Mouse (Mus musculus): ENCODE measurements at regions not wholly inside any gene's neighbourhood (a gene's known extent, or its start where the extent isn't known, plus 50 kb on each side); places are given as distances from the start of the nearest gene placed in this dataset.
"Not testable (repeated sequence)": the region's sequence is repeated elsewhere in the genome, so short reads cannot be mapped to it uniquely, and the experiment has no call there.

DNA sequence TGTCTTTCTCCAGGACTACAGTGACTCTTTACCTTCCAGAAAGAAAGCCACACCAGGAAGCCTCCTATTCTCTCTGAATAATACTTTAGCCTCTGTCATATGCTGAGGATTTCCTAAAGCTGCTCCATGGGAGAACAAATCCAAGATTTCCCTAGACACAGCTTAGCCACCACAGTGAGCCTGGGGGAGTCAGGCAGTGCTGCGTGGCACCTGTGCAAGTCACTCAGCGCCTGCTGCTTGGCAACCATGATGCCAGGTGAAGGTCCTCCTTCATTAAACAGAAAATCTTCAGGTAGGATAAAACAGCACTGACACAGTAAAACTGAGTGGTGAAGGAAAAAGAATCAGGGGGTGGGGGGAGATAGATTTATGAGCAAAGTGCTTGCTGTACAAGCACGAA, 109.9 kb upstream of the Gadl1 start:
- ATAC-seq (replicated peaks; ENCODE audit: insufficient number of reproducible peaks, low FRiP score, low TSS enrichment, poor library complexity, severe bottlenecking): no peak

DNA sequence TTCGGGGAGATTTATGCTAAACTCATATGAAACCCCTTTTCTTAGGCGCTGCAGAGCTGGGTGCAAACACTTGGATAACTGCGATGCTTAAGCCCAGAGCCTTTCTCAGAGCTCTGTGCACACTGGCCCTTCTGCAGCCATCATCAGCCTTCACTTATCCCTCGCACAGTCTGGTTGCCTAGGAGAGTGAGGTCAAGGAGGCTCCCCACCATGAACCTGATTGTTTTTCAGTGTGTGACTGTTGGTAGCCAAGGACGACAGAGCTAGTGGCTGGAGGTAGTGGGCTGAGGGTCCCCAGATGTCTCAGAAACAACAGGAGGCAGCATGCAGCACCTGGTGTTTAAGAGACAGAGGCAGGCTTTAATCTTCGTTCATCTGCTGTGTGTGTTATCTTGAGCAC, 108.6 kb upstream of the Gadl1 start:
- no peak for ATAC-seq (replicated peaks; ENCODE audit: insufficient number of reproducible peaks, low FRiP score, low TSS enrichment, poor library complexity, severe bottlenecking)

DNA sequence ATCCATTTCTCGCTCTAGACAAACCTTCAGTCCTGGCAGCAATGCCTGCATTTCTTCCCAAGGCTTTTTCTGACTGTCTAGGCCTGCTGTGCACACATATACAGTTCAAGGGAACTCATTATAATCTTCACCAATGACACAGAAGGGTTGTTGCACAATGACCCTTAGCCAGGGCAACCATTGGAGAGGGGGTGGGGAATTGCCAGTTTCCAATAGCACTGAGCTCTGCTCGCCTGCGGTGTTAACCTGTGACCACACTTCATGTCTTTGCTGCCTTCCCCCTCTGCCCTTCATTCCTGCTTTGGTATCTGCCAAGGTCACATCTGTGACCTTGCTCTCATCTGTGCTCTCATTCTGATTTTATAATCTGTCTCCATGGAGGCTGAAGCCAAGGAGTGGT, 106.2 kb upstream of the Gadl1 start:
- ATAC-seq (replicated peaks; ENCODE audit: insufficient number of reproducible peaks, low FRiP score, low TSS enrichment, poor library complexity, severe bottlenecking): no peak

DNA sequence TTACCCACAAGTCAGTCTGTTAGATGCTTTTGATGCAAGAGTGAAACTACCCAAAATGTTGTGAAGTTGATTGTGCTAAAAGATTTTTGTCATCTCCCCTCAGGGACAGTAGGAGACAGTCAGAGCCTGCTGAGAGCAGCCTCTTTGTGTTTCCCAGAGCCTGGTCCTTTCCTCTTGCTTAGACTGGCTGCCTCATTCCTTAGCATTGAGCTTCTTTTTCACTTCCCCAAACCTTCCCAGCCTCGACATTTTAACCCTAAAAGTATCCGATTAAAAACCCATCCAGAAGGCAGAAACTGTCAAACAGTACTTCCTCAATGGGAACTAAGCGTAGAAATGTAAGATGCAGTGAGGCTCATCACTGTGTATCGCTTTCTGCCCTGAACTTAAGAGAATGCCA, 104.0 kb upstream of the Gadl1 start:
- ATAC-seq (replicated peaks; ENCODE audit: insufficient number of reproducible peaks, low FRiP score, low TSS enrichment, poor library complexity, severe bottlenecking): 0 out of 2 replicates have a peak, but pooled peaks have one; percentile 27

DNA sequence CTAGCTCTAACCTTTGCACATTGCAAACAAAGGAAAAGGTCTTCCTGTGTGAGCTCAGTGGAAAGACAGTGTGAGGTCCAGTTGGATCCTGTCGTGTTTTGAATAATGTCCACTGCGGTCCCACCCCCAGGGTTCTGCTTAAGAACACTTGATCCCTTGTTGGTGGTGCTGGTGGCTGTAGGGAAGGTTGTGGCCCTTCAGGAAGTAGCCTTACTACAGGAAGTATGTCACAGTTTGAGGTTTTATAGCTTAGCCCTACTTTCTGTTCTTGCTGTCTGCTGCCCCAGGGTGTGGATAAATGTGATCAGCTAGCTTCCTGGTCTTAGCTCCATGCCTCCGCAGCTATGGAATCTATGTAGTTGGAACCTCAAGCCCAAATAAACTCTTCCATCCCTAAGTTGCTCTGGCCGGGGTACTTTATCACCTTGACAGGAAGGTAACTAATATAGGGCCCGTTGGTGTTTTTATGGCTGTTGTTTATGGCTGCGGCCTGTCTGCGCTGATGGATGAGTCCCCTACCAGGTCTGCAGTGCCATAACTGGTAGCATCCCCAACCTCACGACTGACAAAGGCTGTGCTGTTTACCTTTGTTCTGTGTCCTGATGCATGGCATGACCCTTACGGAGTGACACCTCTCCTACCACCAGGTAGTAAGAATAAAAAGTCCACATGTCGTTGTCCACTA, 103.1 kb upstream of the Gadl1 start:
- no peak for ATAC-seq (replicated peaks; ENCODE audit: insufficient number of reproducible peaks, low FRiP score, low TSS enrichment, poor library complexity, severe bottlenecking)

DNA sequence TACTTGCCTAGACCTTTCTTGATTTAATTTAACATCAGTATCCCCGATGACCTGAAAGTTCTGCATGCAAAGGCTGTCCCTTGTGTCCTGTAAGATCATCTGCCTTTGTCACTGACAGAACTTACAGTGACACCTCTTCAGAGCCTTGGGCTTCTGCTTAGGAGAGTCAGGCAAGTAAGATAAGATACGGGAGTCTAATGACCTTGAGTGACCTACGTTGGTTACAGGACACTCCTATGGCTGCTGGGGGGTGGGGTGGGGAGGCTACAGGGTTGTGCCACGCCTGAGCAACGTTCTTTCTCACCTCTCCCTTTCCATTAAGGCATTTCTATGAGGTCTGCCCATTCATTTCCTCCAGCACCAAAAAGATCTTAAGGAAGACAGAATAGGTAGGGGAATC, 69.1 kb upstream of the Gadl1 start:
- ATAC-seq (replicated peaks; ENCODE audit: insufficient number of reproducible peaks, low FRiP score, low TSS enrichment, poor library complexity, severe bottlenecking): no peak

DNA sequence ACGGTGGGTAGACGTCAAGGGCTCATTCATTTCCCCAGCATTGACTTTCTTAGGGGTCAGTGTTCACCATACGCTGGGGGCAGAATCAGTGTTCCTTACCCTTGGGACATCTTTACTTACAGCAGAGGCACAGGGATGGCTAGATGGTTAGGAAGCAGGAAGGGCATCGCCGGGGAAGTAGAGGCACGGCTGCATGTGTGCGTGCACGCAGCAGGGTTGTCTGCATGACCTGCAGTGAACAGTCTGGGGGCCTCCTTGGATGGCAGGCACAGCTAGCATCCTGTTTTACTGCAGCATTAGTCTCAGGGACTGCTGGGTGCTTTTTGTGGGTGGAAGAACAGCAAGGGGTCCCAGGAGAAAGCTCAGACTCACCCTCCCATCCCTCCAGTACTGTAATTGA, 68.5 kb upstream of the Gadl1 start:
- ATAC-seq (replicated peaks; ENCODE audit: insufficient number of reproducible peaks, low FRiP score, low TSS enrichment, poor library complexity, severe bottlenecking): no peak

DNA sequence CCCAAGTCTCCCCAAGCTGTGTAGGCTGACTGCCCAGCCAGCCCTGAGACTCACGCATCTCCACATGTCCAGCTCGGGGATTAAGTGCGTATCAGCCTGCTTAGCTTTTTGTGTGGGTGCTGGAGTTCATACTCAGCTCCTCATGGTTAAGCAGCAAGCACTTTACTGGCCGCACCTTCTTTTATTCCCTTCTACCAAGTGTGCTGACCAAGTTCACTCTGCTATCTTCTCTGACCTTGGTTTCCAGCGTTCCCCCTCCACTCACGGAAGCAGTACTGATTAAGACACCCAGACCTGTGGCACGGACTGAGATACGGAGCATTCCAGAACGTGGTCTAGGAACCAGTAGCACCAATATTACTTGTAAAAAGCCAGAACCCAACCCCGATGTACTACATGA, 67.6 kb upstream of the Gadl1 start:
- ATAC-seq (replicated peaks; ENCODE audit: insufficient number of reproducible peaks, low FRiP score, low TSS enrichment, poor library complexity, severe bottlenecking): no peak

DNA sequence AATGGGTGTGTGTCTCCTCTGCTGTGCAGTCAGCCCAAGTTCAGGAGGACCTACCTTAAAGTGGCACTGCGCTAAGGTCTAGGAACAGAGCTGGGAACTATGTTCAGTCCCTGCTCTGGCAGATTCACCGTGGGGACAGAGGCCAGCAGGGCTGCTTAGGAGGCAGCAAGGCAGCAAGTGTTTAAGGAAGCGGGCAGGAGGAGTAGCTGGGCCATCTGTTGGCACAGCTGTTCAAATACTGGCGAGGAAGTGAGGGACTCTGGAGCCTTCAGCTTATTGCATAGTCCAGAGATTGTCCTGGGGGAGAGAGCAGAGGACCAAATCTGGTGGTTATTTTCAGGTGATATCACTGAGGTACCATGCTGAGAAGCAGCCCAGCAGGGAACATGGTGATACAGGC, 64.9 kb upstream of the Gadl1 start:
- ATAC-seq (replicated peaks; ENCODE audit: insufficient number of reproducible peaks, low FRiP score, low TSS enrichment, poor library complexity, severe bottlenecking): no peak

DNA sequence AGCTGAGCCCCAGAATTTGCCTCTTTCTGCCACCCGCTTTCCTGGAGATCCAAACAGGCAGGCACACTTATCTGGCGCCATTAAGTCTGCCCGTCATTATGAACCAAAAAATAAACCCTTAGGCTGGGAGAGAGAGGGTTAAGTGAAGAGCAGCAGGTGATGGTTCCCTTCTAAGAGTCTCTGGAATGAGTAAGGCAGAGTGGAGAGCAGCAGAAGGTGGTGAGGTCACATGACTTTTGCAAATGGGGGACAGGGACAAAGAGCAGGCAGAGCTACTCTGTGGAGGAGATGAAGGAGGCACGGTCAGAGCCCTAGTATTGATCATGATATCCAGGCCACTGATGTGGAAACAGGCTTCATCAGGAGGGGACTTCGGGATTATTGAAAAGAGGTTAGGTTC, 64.2 kb upstream of the Gadl1 start:
- no peak for ATAC-seq (replicated peaks; ENCODE audit: insufficient number of reproducible peaks, low FRiP score, low TSS enrichment, poor library complexity, severe bottlenecking)

DNA sequence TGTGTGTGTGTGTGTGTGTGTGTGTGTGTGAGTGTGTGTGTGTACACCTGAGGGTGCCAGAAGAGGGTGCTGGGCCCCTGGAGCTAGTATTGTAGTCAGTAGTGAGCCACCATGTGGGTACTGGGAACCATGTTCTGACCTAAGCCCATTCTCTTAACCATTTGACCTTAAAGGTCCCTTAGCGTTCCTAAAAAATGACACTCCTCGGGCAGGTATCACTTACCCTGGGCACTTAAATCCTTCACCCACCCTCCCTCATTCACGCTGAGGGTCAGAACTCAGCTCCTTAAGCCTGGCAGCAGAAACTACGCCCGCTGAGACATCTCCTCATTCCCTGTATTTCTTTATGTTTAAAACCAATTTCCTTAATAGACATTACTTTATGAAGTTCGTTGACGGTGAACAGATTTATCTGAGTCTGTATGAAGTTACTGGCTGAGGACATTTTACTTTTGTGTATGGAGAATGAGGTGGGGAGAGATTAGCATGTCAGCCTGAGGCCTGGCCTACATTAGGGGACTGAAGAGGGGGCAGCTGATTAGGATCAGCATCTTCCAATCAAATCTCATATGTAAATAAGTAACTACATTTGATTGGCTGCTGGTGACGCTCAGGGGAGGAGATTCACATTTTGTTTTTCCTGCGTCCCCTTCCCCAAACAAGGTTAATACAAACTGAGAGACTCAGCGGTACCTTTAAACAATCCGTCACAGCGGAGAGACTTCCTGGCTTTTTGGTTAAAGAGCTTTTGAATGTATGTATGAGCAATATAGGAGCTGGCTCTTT, 61.8 kb upstream of the Gadl1 start:
- no peak for ATAC-seq (replicated peaks; ENCODE audit: insufficient number of reproducible peaks, low FRiP score, low TSS enrichment, poor library complexity, severe bottlenecking)

DNA sequence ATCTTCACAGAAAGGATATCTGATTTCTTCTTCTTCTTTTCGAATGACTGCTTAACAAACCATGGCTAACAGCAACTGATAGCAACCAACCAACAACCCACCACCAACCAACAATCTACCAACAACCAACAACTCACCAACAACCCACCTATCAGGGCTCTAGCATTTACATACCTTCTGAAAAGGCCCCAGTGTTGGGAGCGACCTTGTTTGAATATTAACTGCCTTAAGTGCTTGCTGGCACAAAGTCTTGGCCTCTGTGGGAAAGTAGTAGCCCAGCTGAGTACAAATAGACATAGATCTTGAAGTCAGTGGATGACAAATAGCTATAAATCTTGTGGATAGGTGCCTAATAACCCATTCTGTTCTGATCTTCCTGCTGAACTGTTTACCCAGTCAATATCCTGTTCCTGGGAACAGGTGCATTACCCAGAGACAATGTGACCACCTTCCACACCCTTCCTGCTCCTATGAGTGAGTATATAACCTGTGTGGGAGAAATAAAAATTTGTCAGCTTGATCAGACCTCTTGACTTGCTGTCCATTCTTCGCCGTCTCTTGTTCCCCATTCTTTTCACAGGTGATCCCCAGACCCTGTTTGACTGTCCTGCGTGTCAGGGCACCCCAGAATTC, 55.9 kb upstream of the Gadl1 start:
- not testable (repeated sequence) for ATAC-seq (replicated peaks; ENCODE audit: insufficient number of reproducible peaks, low FRiP score, low TSS enrichment, poor library complexity, severe bottlenecking)

DNA sequence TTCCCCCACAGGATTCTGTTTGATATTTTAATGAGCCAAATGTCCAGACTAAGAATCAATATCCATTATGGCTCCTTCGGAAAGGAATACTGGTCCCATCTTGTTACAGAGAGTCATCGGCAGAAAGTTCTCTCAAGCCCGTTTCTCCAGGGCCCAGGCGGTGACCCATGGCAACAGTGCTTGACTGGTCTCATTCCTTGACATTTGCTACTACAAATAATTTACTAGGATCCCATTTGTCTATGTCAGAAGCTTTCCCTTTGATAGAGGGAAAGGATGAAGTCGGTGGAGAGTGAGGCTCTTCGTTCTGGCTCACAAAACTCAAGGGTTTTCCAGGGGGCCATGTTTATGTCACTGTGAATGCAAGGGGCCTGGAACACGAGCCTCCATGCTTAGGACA, 52.0 kb upstream of the Gadl1 start:
- ATAC-seq (replicated peaks; ENCODE audit: insufficient number of reproducible peaks, low FRiP score, low TSS enrichment, poor library complexity, severe bottlenecking): no peak

DNA sequence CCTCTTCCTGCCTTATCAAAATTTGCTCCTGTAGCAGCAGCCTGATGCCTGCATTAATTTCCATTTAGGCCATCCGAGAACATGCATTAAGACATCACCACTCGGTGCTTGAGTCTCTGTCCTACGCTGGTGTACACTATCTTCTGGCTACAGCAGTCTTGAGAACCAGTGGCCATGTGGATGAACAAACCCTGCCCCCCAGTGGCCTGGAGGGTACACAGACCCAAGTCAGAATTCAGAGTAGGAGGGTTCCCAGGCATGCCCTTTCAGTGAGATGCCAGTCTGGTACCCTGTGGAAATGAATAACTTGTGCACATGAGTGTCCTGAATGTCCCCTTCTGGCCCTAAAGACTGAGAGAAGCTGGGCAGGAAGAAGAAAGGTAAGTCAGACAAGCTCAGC, 50.4 kb upstream of the Gadl1 start:
- ATAC-seq (replicated peaks; ENCODE audit: insufficient number of reproducible peaks, low FRiP score, low TSS enrichment, poor library complexity, severe bottlenecking): no peak

All from monocyte, adult 5-6 weeks (primary cell).